7 mouse cellular contexts compared by ENCODE assay signal in genomic region chr6:42265391-42266330, GRCm38 (mm10). TPM values are rescaled to one million over a fixed set of nuclear protein-coding genes. Genes with fewer than 3 reads are reported as not detected.
DNase-seq lines count a peak whose midpoint lies in the region; ATAC-seq lines count a peak whose summit lies in the region.

No protein-coding gene starts in this region.

- H3K4me3 ChIP-seq in hindbrain, embryonic 13.5 days, result peak overlapping the region; percentile 66

- peaks cover 32% of the 10 kb centered on the region for H3K36me3 ChIP-seq in hindbrain, embryonic 13.5 days
- H3K36me3 ChIP-seq in splenic B cell, adult 2 months (ENCODE audit: control insufficient read depth, insufficient read depth, low read length, poor library complexity, severe bottlenecking), result peaks cover 8% of the 10 kb centered on the region; the same call in 1 of the 2 replicates

- DNase-seq in thymus, postnatal 0 days (ENCODE audit: low spot score), result peak; percentile 38
- no peak for DNase-seq in thymus, postnatal 4 days
- DNase-seq in embryo, embryonic 10 days (ENCODE audit: low spot score), result peak; percentile 60
- peak; percentile 31 for DNase-seq in lung, postnatal 25 days (ENCODE audit: low spot score)
- DNase-seq in splenic B cell, adult 2 months (ENCODE audit: low read depth, low spot score), result peak; percentile 70
- no peak for DNase-seq in ovary, adult 18-20 months (ENCODE audit: low spot score)

- no peaks in the 10 kb centered on the region for H3K9me3 ChIP-seq in hindbrain, embryonic 13.5 days

- peaks cover 19% of the 10 kb centered on the region for H3K4me1 ChIP-seq in hindbrain, embryonic 13.5 days (replicated peaks)

- under 1% methylated on average over 21 of the region's 21 CpGs for WGBS in hindbrain, embryonic 13.5 days

- peaks cover 16% of the 10 kb centered on the region for H3K27me3 ChIP-seq in hindbrain, embryonic 13.5 days
- no peaks in the 10 kb centered on the region for H3K27me3 ChIP-seq in splenic B cell, adult 2 months (ENCODE audit: control insufficient read depth, insufficient read depth, low read length, poor library complexity, severe bottlenecking)

- no peak for ATAC-seq in hindbrain, embryonic 13.5 days (ENCODE audit: low FRiP score)

- H3K4me2 ChIP-seq in hindbrain, embryonic 13.5 days, result peak overlapping the region; percentile 92

- peak overlapping the region; percentile 94 for H3K9ac ChIP-seq in hindbrain, embryonic 13.5 days

- peak overlapping the region; percentile 92 for H3K27ac ChIP-seq in hindbrain, embryonic 13.5 days

RNA-seq across cellular contexts. Expression of gene Casp2, which starts 0.9 kb away (rescaled TPM):
- 72.7 and 74.5 TPM in 2 replicates for polyA plus RNA-seq in thymus, postnatal 0 days (2015; fragmentation: Nextera tagmentation; extraction: Ambion mirVana)
- polyA plus RNA-seq in hindbrain, embryonic 13.5 days (2015; fragmentation: Nextera tagmentation; extraction: Ambion mirVana), result 43.5 and 47.5 TPM in 2 replicates

RNA-seq across cellular contexts. Expression of gene Tmem139, which starts 3.9 kb away (rescaled TPM):
- 0.43 and 0.54 TPM in 2 replicates for polyA plus RNA-seq in thymus, postnatal 0 days (2015; fragmentation: Nextera tagmentation; extraction: Ambion mirVana)
- 0.23 and 0.48 TPM in 2 replicates for polyA plus RNA-seq in hindbrain, embryonic 13.5 days (2015; fragmentation: Nextera tagmentation; extraction: Ambion mirVana)

RNA-seq across cellular contexts. Expression of gene Gstk1, which starts 19.9 kb away (rescaled TPM):
- 7.5 and 10.0 TPM in 2 replicates for polyA plus RNA-seq in thymus, postnatal 0 days (2015; fragmentation: Nextera tagmentation; extraction: Ambion mirVana)
- 12.3 and 13.5 TPM in 2 replicates for polyA plus RNA-seq in hindbrain, embryonic 13.5 days (2015; fragmentation: Nextera tagmentation; extraction: Ambion mirVana)

RNA-seq across cellular contexts. Expression of gene Clcn1, which starts 20.8 kb away (rescaled TPM):
- polyA plus RNA-seq in thymus, postnatal 0 days (2015; fragmentation: Nextera tagmentation; extraction: Ambion mirVana), result 0.10 and 0.26 TPM in 2 replicates
- 1.5 and 1.6 TPM in 2 replicates for polyA plus RNA-seq in hindbrain, embryonic 13.5 days (2015; fragmentation: Nextera tagmentation; extraction: Ambion mirVana)

RNA-seq across cellular contexts. Expression of gene Tas2r144, which starts 50.5 kb away (rescaled TPM):
- not detected in 2 replicates for polyA plus RNA-seq in thymus, postnatal 0 days (2015; fragmentation: Nextera tagmentation; extraction: Ambion mirVana)
- not detected in 2 replicates for polyA plus RNA-seq in hindbrain, embryonic 13.5 days (2015; fragmentation: Nextera tagmentation; extraction: Ambion mirVana)

Comparison
In these comparisons a context has a peak if more than half of its experiments do, and no peak if none do; other contexts are left out.
1. DNase-seq: peak in thymus, postnatal 0 days (single experiment), embryo, embryonic 10 days (single experiment), lung, postnatal 25 days (single experiment) and splenic B cell, adult 2 months (single experiment); none in thymus, postnatal 4 days (single experiment) and ovary, adult 18-20 months (single experiment).